Mouse (Mus musculus) retina, postnatal 7 days (tissue): ENCODE results near the gene Mms22l.
A peak's percentile ranks its signal among the peaks of the same experiment; 100 is the strongest.
"Not testable (repeated sequence)": the region's sequence is repeated elsewhere in the genome, so short reads cannot be mapped to it uniquely, and the experiment has no call there.

ENCODE experiments used
- DNase-seq: peaks from one replicate; pipeline ENCODE4 v3.0.0-alpha.2; 2012; ENCODE audit warnings: low read depth, low spot score

Mms22l gene

GRCm38 (mm10) chr4:24496116-24496952, at the start of gene Mms22l:
Mms22l (plus strand) TSS chr4:24496451.
- peak; percentile 88 for DNase-seq

GRCm38 (mm10) chr4:24484046-24484445, 12.2 kb upstream of the Mms22l start:
- DNase-seq = not testable (repeated sequence)

GRCm38 (mm10) chr4:24496953-24497319, 685 bp downstream of the Mms22l start:
- DNase-seq = no peak

- DNase-seq = no peak
Measured at GRCm38 (mm10) chr4:24509195-24509594, 12.9 kb downstream of the Mms22l start.

- DNase-seq = no peak
Measured at GRCm38 (mm10) chr4:24536989-24537388, 40.7 kb downstream of the Mms22l start.

- no peak for DNase-seq
Measured at GRCm38 (mm10) chr4:24543421-24543820, 47.2 kb downstream of the Mms22l start.

- DNase-seq = peak; percentile 29
Measured at GRCm38 (mm10) chr4:24544677-24545151, 48.5 kb downstream of the Mms22l start.

GRCm38 (mm10) chr4:24556116-24556820, 60.0 kb downstream of the Mms22l start:
- peak; percentile 67 for DNase-seq

- no peak for DNase-seq
Measured at GRCm38 (mm10) chr4:24557149-24557548, 60.9 kb downstream of the Mms22l start.

GRCm38 (mm10) chr4:24568026-24568425, 71.8 kb downstream of the Mms22l start:
- no peak for DNase-seq

GRCm38 (mm10) chr4:24568989-24569556, 72.8 kb downstream of the Mms22l start:
- no peak for DNase-seq

- DNase-seq = peak; percentile 63
Measured at GRCm38 (mm10) chr4:24574276-24574675, 78.0 kb downstream of the Mms22l start.

GRCm38 (mm10) chr4:24577594-24577993, 81.3 kb downstream of the Mms22l start:
- DNase-seq = no peak

- DNase-seq = no peak
Measured at GRCm38 (mm10) chr4:24582295-24582694, 86.0 kb downstream of the Mms22l start.

- DNase-seq = no peak
Measured at GRCm38 (mm10) chr4:24583997-24584396, 87.7 kb downstream of the Mms22l start.

- no peak for DNase-seq
Measured at GRCm38 (mm10) chr4:24594824-24595223, 98.6 kb downstream of the Mms22l start.

- DNase-seq = no peak
Measured at GRCm38 (mm10) chr4:24596942-24597611, 100.8 kb downstream of the Mms22l start.

- no peak for DNase-seq
Measured at GRCm38 (mm10) chr4:24598637-24599036, 102.4 kb downstream of the Mms22l start.

- no peak for DNase-seq
Measured at GRCm38 (mm10) chr4:24601711-24602110, 105.5 kb downstream of the Mms22l start.

- DNase-seq = no peak
Measured at GRCm38 (mm10) chr4:24609085-24609484, 112.8 kb downstream of the Mms22l start.

GRCm38 (mm10) chr4:24609564-24609963, 113.3 kb downstream of the Mms22l start:
- DNase-seq = no peak

GRCm38 (mm10) chr4:24620005-24620404, 123.8 kb downstream of the Mms22l start:
- DNase-seq = no peak
